Mouse (Mus musculus): ENCODE measurements around the gene Fam126a.

GRCm38 (mm10) chr5:24036731-24037130 is 6.2 kb upstream of the Fam126a start:
- TF ChIP-seq CTCF (IDR thresholded peaks at IDR 0.05; ENCODE audit: borderline replicate concordance, insufficient read depth, low read depth, low read length) (no peak), POLR2A (IDR thresholded peaks at IDR 0.05; ENCODE audit: borderline replicate concordance, insufficient read depth, low read length) (no peak)
